Mouse (Mus musculus) thymus, adult 2 months (tissue): Measurements from ENCODE around the gene Adam12.

ENCODE experiments used
- CTCF ChIP-seq: fragments of 200-500 bp; IDR thresholded peaks from 2 replicates; pipeline ENCODE4 v1.5.1; 2012; ENCODE audit warnings: mild to moderate bottlenecking, control low read depth, low read length, moderate library complexity, borderline replicate concordance; ENCODE audit not compliant: control insufficient read depth, poor library complexity, insufficient read depth; ENCODE audit errors: extremely low read depth
- POLR2A ChIP-seq: fragments of 200-500 bp; IDR thresholded peaks from 2 replicates; pipeline ENCODE4 v1.6.1; 2012; ENCODE audit warnings: mild to moderate bottlenecking, low read length, control low read depth, moderate library complexity; ENCODE audit not compliant: control insufficient read depth, poor library complexity, insufficient read depth; ENCODE audit errors: extremely low read depth

DNA sequence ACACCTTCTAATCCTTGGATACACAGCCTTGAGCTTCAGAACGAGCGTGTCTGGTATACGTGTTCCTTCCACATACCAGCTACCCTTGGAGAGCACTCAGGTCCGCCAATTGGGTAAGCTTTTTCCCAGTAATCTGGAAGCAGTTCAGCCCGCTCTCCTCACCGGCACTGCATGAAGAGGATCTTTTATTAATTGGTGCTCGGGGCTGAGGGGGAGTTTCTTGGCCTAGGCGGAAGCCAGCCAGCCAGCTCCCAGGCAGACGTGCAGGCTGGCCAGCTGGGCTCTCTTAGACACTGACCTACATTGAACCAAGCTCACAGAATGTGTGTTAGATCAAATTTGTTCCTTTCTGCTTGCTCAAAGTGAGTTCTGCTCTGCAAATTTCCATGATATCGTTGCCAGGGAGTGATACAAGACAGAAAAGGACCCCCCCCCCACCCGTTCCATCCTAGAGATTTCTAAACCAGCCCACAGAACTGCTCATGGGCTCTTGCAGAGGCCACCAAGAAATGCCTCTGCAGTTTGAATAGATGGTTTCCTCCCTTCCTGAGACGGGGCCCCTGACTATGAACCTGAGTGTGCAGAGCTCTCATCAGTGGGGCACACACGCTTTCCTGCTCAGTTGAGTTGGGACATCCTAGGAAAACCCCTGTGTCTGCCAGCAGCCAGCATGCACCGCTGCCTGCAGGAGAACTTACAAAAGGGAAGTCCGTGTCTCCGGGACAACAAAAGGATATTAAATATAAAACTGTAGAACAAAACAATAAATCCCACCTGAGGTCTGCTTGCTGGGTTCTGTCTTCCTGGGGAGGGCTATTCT is 205.5 kb downstream of the Adam12 start:
- TF ChIP-seq CTCF: no peak
- TF ChIP-seq POLR2A: no peak
